Mouse (Mus musculus): Measurements from ENCODE around the gene Zfp3. TPM values are rescaled to one million over a fixed set of nuclear protein-coding genes. Genes with fewer than 3 reads are reported as not detected.

Zfp3 gene
- 13.2 and 15.1 TPM in 2 replicates for polyA plus RNA-seq (2015; fragmentation: Nextera tagmentation; extraction: Ambion mirVana)

- Histone ChIP-seq H3K4me1 (replicated peaks) (peaks cover 24% of the 10 kb centered on the region), H3K9ac (replicated peaks) (peak within 1 kb of the TSS; percentile 88), H3K9me3 (no peaks in the 10 kb centered on the region), H3K4me3 (replicated peaks) (peak within 1 kb of the TSS; percentile 84), H3K27me3 (no peaks in the 10 kb centered on the region), H3K36me3 (peaks cover 12% of the 10 kb centered on the region), H3K4me2 (replicated peaks) (peak within 1 kb of the TSS; percentile 84), H3K27ac (peak within 1 kb of the TSS; percentile 80)
- under 1% methylated on average over 78 of the region's 78 CpGs for WGBS
- peak; percentile 89 for ATAC-seq
Observed at GRCm38 (mm10) chr11:70763936-70764808, at the start of gene Zfp3. Gene Zfp3, plus strand, starts transcription at chr11:70764209.

GRCm38 (mm10) chr11:70715832-70716231 lies 48.2 kb upstream of the Zfp3 start:
- ATAC-seq, result no peak
- 80% methylated on average over 6 of the region's 6 CpGs for WGBS
- no peaks in the 10 kb centered on the region for H3K27me3 ChIP-seq
- H3K4me1 ChIP-seq (replicated peaks), result no peaks in the 10 kb centered on the region
- H3K36me3 ChIP-seq, result peaks cover 71% of the 10 kb centered on the region
- H3K4me2 ChIP-seq (replicated peaks), result no peak overlapping the region
- no peak overlapping the region for H3K27ac ChIP-seq
- no peak overlapping the region for H3K4me3 ChIP-seq (replicated peaks)
- H3K9me3 ChIP-seq, result no peaks in the 10 kb centered on the region
- H3K9ac ChIP-seq (replicated peaks), result no peak overlapping the region

GRCm38 (mm10) chr11:70718481-70718880 lies 45.5 kb upstream of the Zfp3 start:
- H3K36me3 ChIP-seq, result peaks cover 73% of the 10 kb centered on the region

GRCm38 (mm10) chr11:70720567-70720966 lies 43.4 kb upstream of the Zfp3 start:
- no peak for ATAC-seq
- no peak overlapping the region for H3K4me2 ChIP-seq (replicated peaks)
- no peaks in the 10 kb centered on the region for H3K4me1 ChIP-seq (replicated peaks)
- peaks cover 91% of the 10 kb centered on the region for H3K36me3 ChIP-seq
- no peaks in the 10 kb centered on the region for H3K9me3 ChIP-seq
- no peak overlapping the region for H3K27ac ChIP-seq
- H3K9ac ChIP-seq (replicated peaks), result no peak overlapping the region
- WGBS, result 91% methylated on average over 3 of the region's 3 CpGs
- no peaks in the 10 kb centered on the region for H3K27me3 ChIP-seq
- H3K4me3 ChIP-seq (replicated peaks), result no peak overlapping the region

More at GRCm38 (mm10) chr11:70718481-70718880, 45.5 kb upstream of the Zfp3 start:
- Histone ChIP-seq H3K27ac (no peak overlapping the region), H3K4me1 (replicated peaks) (no peaks in the 10 kb centered on the region), H3K4me3 (replicated peaks) (no peak overlapping the region), H3K9ac (replicated peaks) (no peak overlapping the region), H3K9me3 (no peaks in the 10 kb centered on the region), H3K27me3 (no peaks in the 10 kb centered on the region), H3K4me2 (replicated peaks) (no peak overlapping the region)
- 74% methylated on average over 5 of the region's 5 CpGs for WGBS
- no peak for ATAC-seq

- no peak overlapping the region for H3K27ac ChIP-seq
- H3K36me3 ChIP-seq, result peaks cover 92% of the 10 kb centered on the region
- no peak overlapping the region; the same call in 1 of the 2 replicates for H3K9ac ChIP-seq (replicated peaks)
- H3K4me1 ChIP-seq (replicated peaks), result no peaks in the 10 kb centered on the region
- ATAC-seq, result no peak
- no peak overlapping the region for H3K4me3 ChIP-seq (replicated peaks)
- no peaks in the 10 kb centered on the region for H3K9me3 ChIP-seq
- H3K27me3 ChIP-seq, result no peaks in the 10 kb centered on the region
- no peak overlapping the region for H3K4me2 ChIP-seq (replicated peaks)
- 100% methylated on average over 3 of the region's 3 CpGs for WGBS
Observed at GRCm38 (mm10) chr11:70721072-70721471, 42.9 kb upstream of the Zfp3 start.

GRCm38 (mm10) chr11:70724706-70725105 lies 39.3 kb upstream of the Zfp3 start:
- H3K9ac ChIP-seq (replicated peaks), result no peak overlapping the region
- no peaks in the 10 kb centered on the region for H3K27me3 ChIP-seq
- WGBS, result 97% methylated on average over 9 of the region's 9 CpGs
- H3K4me3 ChIP-seq (replicated peaks), result no peak overlapping the region
- no peak overlapping the region for H3K27ac ChIP-seq
- H3K4me2 ChIP-seq (replicated peaks), result no peak overlapping the region
- no peak for ATAC-seq
- no peaks in the 10 kb centered on the region for H3K9me3 ChIP-seq
- H3K4me1 ChIP-seq (replicated peaks), result no peaks in the 10 kb centered on the region
- peaks cover 91% of the 10 kb centered on the region for H3K36me3 ChIP-seq

- Histone ChIP-seq H3K27ac (no peak overlapping the region), H3K36me3 (peaks cover 73% of the 10 kb centered on the region), H3K9ac (replicated peaks) (no peak overlapping the region), H3K9me3 (no peaks in the 10 kb centered on the region), H3K4me2 (replicated peaks) (no peak overlapping the region), H3K4me3 (replicated peaks) (no peak overlapping the region), H3K27me3 (no peaks in the 10 kb centered on the region), H3K4me1 (replicated peaks) (no peaks in the 10 kb centered on the region)
- ATAC-seq, result no peak
- WGBS, result 88% methylated on average over 2 of the region's 2 CpGs
Observed at GRCm38 (mm10) chr11:70726585-70726984, 37.4 kb upstream of the Zfp3 start.

- Histone ChIP-seq H3K36me3 (peaks cover 65% of the 10 kb centered on the region), H3K27ac (no peak overlapping the region), H3K27me3 (no peaks in the 10 kb centered on the region), H3K4me2 (replicated peaks) (no peak overlapping the region), H3K9me3 (no peaks in the 10 kb centered on the region), H3K9ac (replicated peaks) (no peak overlapping the region), H3K4me1 (replicated peaks) (no peaks in the 10 kb centered on the region), H3K4me3 (replicated peaks) (no peak overlapping the region)
- WGBS, result 90% methylated on average over 5 of the region's 5 CpGs
- ATAC-seq, result no peak
Observed at GRCm38 (mm10) chr11:70727385-70727784, 36.6 kb upstream of the Zfp3 start.

- Histone ChIP-seq H3K27ac (no peak overlapping the region), H3K9ac (replicated peaks) (no peak overlapping the region), H3K4me1 (replicated peaks) (no peaks in the 10 kb centered on the region), H3K9me3 (no peaks in the 10 kb centered on the region), H3K4me2 (replicated peaks) (no peak overlapping the region), H3K36me3 (peaks cover 40% of the 10 kb centered on the region), H3K4me3 (replicated peaks) (no peak overlapping the region), H3K27me3 (no peaks in the 10 kb centered on the region)
- WGBS, result 83% methylated on average over 9 of the region's 9 CpGs
- ATAC-seq, result no peak
Observed at GRCm38 (mm10) chr11:70730427-70731038, 33.5 kb upstream of the Zfp3 start.

GRCm38 (mm10) chr11:70731178-70731577 lies 32.8 kb upstream of the Zfp3 start:
- H3K4me1 ChIP-seq (replicated peaks), result no peaks in the 10 kb centered on the region
- no peaks in the 10 kb centered on the region for H3K27me3 ChIP-seq
- H3K4me3 ChIP-seq (replicated peaks), result no peak overlapping the region
- peaks cover 33% of the 10 kb centered on the region for H3K36me3 ChIP-seq
- no peak overlapping the region for H3K27ac ChIP-seq
- H3K9me3 ChIP-seq, result no peaks in the 10 kb centered on the region
- no peak overlapping the region for H3K4me2 ChIP-seq (replicated peaks)
- WGBS, result 61% methylated on average over 5 of the region's 5 CpGs
- no peak for ATAC-seq
- no peak overlapping the region for H3K9ac ChIP-seq (replicated peaks)

GRCm38 (mm10) chr11:70733256-70733655 lies 30.8 kb upstream of the Zfp3 start:
- no peak for ATAC-seq
- Histone ChIP-seq H3K27me3 (no peaks in the 10 kb centered on the region), H3K4me3 (replicated peaks) (no peak overlapping the region), H3K9me3 (no peaks in the 10 kb centered on the region), H3K4me1 (replicated peaks) (no peaks in the 10 kb centered on the region), H3K4me2 (replicated peaks) (no peak overlapping the region), H3K27ac (no peak overlapping the region), H3K9ac (replicated peaks) (no peak overlapping the region), H3K36me3 (peaks cover 13% of the 10 kb centered on the region)
- WGBS, result 79% methylated on average over 5 of the region's 5 CpGs

- Histone ChIP-seq H3K9ac (replicated peaks) (no peak overlapping the region), H3K4me1 (replicated peaks) (no peaks in the 10 kb centered on the region), H3K4me3 (replicated peaks) (no peak overlapping the region), H3K27me3 (no peaks in the 10 kb centered on the region), H3K36me3 (no peaks in the 10 kb centered on the region), H3K27ac (no peak overlapping the region), H3K4me2 (replicated peaks) (no peak overlapping the region), H3K9me3 (no peaks in the 10 kb centered on the region)
- 75% methylated on average over 5 of the region's 5 CpGs for WGBS
- no peak for ATAC-seq
Observed at GRCm38 (mm10) chr11:70737749-70738148, 26.3 kb upstream of the Zfp3 start.

Data from midbrain, embryonic 13.5 days (tissue).